Mouse (Mus musculus) myocyte (in vitro differentiated cells): ENCODE data around the gene Hist3h2ba. TPM values are rescaled to one million over a fixed set of nuclear protein-coding genes. Genes with fewer than 3 reads are reported as not detected.

Source experiments
- H3K27me3 ChIP-seq: one replicate; pipeline ENCODE4 v1.6.1; 2011; ENCODE audit not compliant: control insufficient read depth, insufficient read depth, insufficient read length
- H3K36me3 ChIP-seq: one replicate; pipeline ENCODE4 v1.6.1; 2011; ENCODE audit not compliant: control insufficient read depth, insufficient read depth
- H3K4me2 ChIP-seq: one replicate; pipeline ENCODE4 v1.6.1; 2011; ENCODE audit warnings: low read depth, control low read depth
- H3K4me3 ChIP-seq: one replicate; pipeline ENCODE4 v1.5.1; 2011; ENCODE audit warnings: mild to moderate bottlenecking, control low read depth, moderate library complexity
- H3K79me2 ChIP-seq: one replicate; pipeline ENCODE4 v1.6.1; 2011; ENCODE audit not compliant: control insufficient read depth, insufficient read depth
- H3ac ChIP-seq: one replicate; pipeline ENCODE4 v1.6.1; 2011; ENCODE audit not compliant: control insufficient read depth, insufficient read length
- CEBPB ChIP-seq: IDR thresholded peaks from 2 replicates; pipeline ENCODE4 v1.6.1; 2011; ENCODE audit warnings: mild to moderate bottlenecking, moderate library complexity; ENCODE audit not compliant: poor library complexity, insufficient read depth, severe bottlenecking
- E2F4 ChIP-seq: IDR thresholded peaks from one replicate; pipeline ENCODE4 v1.6.1; 2011; ENCODE audit warnings: mild to moderate bottlenecking, control low read depth, moderate library complexity; ENCODE audit not compliant: insufficient read depth
- MAX ChIP-seq: IDR thresholded peaks from one replicate; pipeline ENCODE4 v1.6.1; 2011; ENCODE audit warnings: low read depth, mild to moderate bottlenecking, control low read depth
- MYOD1 ChIP-seq, 3 experiments: IDR thresholded peaks; one replicate each; pipeline ENCODE4 v1.6.1; 2011; ENCODE audit warnings: control low read depth in 2 of 3, low read depth in 2 of 3, mild to moderate bottlenecking in 2 of 3, moderate library complexity in 1 of 3; ENCODE audit not compliant: insufficient read length in 2 of 3, control insufficient read depth in 1 of 3
- MYOG ChIP-seq, 3 experiments: IDR thresholded peaks; one replicate each; pipeline ENCODE4 v1.6.1; 2011; ENCODE audit warnings: control low read depth in 2 of 3, low read depth in 2 of 3, mild to moderate bottlenecking in 2 of 3; ENCODE audit not compliant: insufficient read length in 2 of 3, control insufficient read depth in 1 of 3, insufficient read depth in 1 of 3
- POLR2A ChIP-seq: IDR thresholded peaks from one replicate; pipeline ENCODE4 v1.6.1; 2011; ENCODE audit warnings: low read depth, mild to moderate bottlenecking, control low read depth, moderate library complexity; ENCODE audit not compliant: insufficient read length
- POLR2AphosphoS2 ChIP-seq: IDR thresholded peaks from one replicate; pipeline ENCODE4 v1.6.1; 2011; ENCODE audit warnings: low read depth, control low read depth; ENCODE audit not compliant: insufficient read length
- REST ChIP-seq: IDR thresholded peaks from one replicate; pipeline ENCODE4 v1.6.1; 2011; ENCODE audit warnings: mild to moderate bottlenecking, control low read depth, moderate library complexity; ENCODE audit not compliant: insufficient read depth, insufficient read length
- SRF ChIP-seq: IDR thresholded peaks from one replicate; pipeline ENCODE4 v1.6.1; 2011; ENCODE audit warnings: low read depth; ENCODE audit not compliant: control insufficient read depth, insufficient read length
- TCF12 ChIP-seq: IDR thresholded peaks from one replicate; pipeline ENCODE4 v1.6.1; 2011; ENCODE audit warnings: mild to moderate bottlenecking, control low read depth; ENCODE audit not compliant: poor library complexity, insufficient read depth, severe bottlenecking
- TCF3 ChIP-seq: IDR thresholded peaks from one replicate; pipeline ENCODE4 v1.6.1; 2011; ENCODE audit warnings: low read depth, control low read depth; ENCODE audit not compliant: insufficient read length
- USF1 ChIP-seq: IDR thresholded peaks from one replicate; pipeline ENCODE4 v1.6.1; 2011; ENCODE audit warnings: low read depth, mild to moderate bottlenecking, control low read depth, moderate library complexity
- polyA plus RNA-seq: library from polyadenylated mRNA; unstranded; fragments of >200 nt; fragmentation: generic; extraction: Trizol; gene quantifications from one replicate; pipeline ENCODE4 v1.2.1, GENCODE M21; 2012; ENCODE audit warnings: missing spikeins

Gene Hist3h2ba
- polyA plus RNA-seq, 1 experiment, result 0.88 TPM

DNA sequence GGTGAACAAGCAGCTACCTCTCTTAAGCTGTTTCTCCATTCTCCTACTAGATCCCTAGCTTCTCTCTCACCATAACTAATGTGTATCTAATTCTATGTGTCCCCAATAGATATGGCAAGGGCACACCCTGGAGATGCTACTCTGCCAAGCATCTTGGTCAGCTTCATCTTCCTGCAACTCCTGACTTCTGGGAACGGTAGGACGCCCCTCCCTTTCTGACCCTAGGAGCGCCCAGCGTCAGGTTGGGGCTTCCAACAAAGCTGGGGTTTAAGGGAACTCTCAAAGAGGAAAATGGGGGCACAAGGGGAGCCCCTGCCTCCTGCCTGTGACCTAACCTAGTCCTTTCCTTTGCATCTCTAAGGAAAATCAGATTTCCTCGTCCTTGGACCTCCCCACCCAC lies 30.0 kb upstream of the Hist3h2ba start:
- Histone ChIP-seq H3K36me3 (no peaks in the 10 kb centered on the region), H3K4me3 (no peak overlapping the region), H3ac (no peak overlapping the region), H3K27me3 (peaks cover 26% of the 10 kb centered on the region), H3K79me2 (no peaks in the 10 kb centered on the region), H3K4me2 (no peak overlapping the region)
- no peak for TF ChIP-seq TCF3
- no peak for TF ChIP-seq MYOD1 (IDR thresholded peaks at IDR 0.05; ENCODE audit: control insufficient read depth in 1 of 3, insufficient read length in 2 of 3, low read depth in 2 of 3)
- TF ChIP-seq SRF, result no peak
- no peak for TF ChIP-seq MAX
- no peak for TF ChIP-seq POLR2A
- no peak for TF ChIP-seq MYOG (IDR thresholded peaks at IDR 0.05; ENCODE audit: control insufficient read depth in 1 of 3, insufficient read depth in 1 of 3, insufficient read length in 2 of 3, low read depth in 2 of 3)
- TF ChIP-seq USF1, result no peak
- TF ChIP-seq TCF12, result no peak
- no peak for TF ChIP-seq REST
- TF ChIP-seq POLR2AphosphoS2, result no peak
- TF ChIP-seq CEBPB, result no peak
- TF ChIP-seq E2F4, result no peak

DNA sequence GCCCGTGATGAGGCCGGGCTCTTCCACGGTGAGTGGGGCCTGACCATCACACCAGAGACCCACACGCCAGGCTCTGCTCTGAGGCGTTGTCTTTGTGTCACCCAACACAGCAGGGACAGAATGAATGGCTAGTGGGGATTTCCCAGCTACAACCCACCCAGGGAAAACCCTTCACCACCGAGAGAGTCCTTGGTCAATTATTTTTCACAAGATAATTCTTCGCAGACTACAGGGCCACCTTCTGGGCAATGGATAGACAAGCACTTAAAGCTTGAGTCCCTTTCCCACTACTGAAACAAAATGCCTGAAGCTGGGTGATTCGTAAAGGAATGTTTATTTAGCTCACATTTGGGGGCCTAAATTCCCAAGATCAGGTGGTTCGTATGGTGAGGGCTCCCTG lies 26.3 kb upstream of the Hist3h2ba start:
- Histone ChIP-seq H3K4me2 (no peak overlapping the region), H3K79me2 (no peaks in the 10 kb centered on the region), H3ac (no peak overlapping the region), H3K4me3 (no peak overlapping the region), H3K36me3 (no peaks in the 10 kb centered on the region), H3K27me3 (peaks cover 26% of the 10 kb centered on the region)
- TF ChIP-seq POLR2AphosphoS2 (no peak), SRF (no peak), E2F4 (no peak), REST (no peak), MYOG (IDR thresholded peaks at IDR 0.05; ENCODE audit: control insufficient read depth in 1 of 3, insufficient read depth in 1 of 3, insufficient read length in 2 of 3, low read depth in 2 of 3) (no peak), POLR2A (no peak), MAX (no peak), USF1 (no peak), TCF12 (no peak), CEBPB (no peak), TCF3 (no peak), MYOD1 (IDR thresholded peaks at IDR 0.05; ENCODE audit: control insufficient read depth in 1 of 3, insufficient read length in 2 of 3, low read depth in 2 of 3) (no peak)

DNA sequence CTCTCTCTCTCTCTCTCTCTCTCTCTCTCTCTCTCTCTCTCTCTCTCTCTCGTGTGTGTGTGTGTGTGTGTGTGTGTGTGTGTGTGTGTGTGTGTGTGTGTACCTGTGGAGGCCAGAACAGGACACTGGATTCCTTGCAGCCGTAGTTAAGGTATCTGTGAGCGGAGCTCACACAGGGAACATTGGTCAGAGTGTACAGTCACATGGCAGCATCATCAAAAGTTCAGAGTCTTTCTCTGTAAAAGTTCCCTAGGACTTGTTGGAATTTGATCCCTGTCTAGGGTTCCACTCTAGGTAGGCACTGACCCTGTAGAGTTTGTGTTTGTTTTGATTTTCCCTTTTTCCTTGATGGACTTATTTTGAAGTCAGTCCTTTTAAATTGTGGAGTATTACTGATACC lies 22.1 kb upstream of the Hist3h2ba start:
- H3K79me2 ChIP-seq, result no peaks in the 10 kb centered on the region
- H3K27me3 ChIP-seq, result peaks cover 12% of the 10 kb centered on the region
- TF ChIP-seq REST, result no peak
- no peak for TF ChIP-seq CEBPB
- no peak for TF ChIP-seq MYOG (IDR thresholded peaks at IDR 0.05; ENCODE audit: control insufficient read depth in 1 of 3, insufficient read depth in 1 of 3, insufficient read length in 2 of 3, low read depth in 2 of 3)
- TF ChIP-seq TCF3, result no peak
- no peaks in the 10 kb centered on the region for H3K36me3 ChIP-seq
- no peak overlapping the region for H3K4me3 ChIP-seq
- H3K4me2 ChIP-seq, result no peak overlapping the region
- H3ac ChIP-seq, result no peak overlapping the region

DNA sequence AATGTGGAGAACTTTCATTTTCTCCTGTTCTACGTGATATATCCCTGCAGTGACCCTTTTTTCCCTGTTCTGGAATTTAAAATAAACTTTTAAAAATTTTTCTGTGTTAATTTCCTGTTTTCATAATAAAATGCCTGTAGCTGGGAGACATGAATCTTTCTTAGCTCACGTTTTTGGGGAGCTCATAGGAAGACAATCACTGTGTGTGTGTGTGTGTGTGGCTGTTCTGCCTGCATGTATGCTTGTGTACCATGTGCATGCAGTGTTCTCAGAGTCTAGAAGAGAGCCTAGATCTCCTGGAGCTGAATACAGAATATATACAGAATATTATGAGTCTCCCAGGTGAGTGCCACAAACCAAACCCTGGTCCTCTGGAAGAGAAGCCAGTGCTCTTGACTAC lies 21.7 kb upstream of the Hist3h2ba start:
- Histone ChIP-seq H3ac (no peak overlapping the region), H3K36me3 (no peaks in the 10 kb centered on the region), H3K4me3 (no peak overlapping the region), H3K27me3 (peaks cover 12% of the 10 kb centered on the region), H3K79me2 (no peaks in the 10 kb centered on the region), H3K4me2 (no peak overlapping the region)
- TF ChIP-seq SRF (no peak), REST (no peak), TCF3 (no peak), USF1 (no peak), CEBPB (no peak), MYOD1 (IDR thresholded peaks at IDR 0.05; ENCODE audit: control insufficient read depth in 1 of 3, insufficient read length in 2 of 3, low read depth in 2 of 3) (no peak), E2F4 (no peak), MYOG (IDR thresholded peaks at IDR 0.05; ENCODE audit: control insufficient read depth in 1 of 3, insufficient read depth in 1 of 3, insufficient read length in 2 of 3, low read depth in 2 of 3) (no peak), POLR2AphosphoS2 (no peak), TCF12 (no peak), MAX (no peak)

DNA sequence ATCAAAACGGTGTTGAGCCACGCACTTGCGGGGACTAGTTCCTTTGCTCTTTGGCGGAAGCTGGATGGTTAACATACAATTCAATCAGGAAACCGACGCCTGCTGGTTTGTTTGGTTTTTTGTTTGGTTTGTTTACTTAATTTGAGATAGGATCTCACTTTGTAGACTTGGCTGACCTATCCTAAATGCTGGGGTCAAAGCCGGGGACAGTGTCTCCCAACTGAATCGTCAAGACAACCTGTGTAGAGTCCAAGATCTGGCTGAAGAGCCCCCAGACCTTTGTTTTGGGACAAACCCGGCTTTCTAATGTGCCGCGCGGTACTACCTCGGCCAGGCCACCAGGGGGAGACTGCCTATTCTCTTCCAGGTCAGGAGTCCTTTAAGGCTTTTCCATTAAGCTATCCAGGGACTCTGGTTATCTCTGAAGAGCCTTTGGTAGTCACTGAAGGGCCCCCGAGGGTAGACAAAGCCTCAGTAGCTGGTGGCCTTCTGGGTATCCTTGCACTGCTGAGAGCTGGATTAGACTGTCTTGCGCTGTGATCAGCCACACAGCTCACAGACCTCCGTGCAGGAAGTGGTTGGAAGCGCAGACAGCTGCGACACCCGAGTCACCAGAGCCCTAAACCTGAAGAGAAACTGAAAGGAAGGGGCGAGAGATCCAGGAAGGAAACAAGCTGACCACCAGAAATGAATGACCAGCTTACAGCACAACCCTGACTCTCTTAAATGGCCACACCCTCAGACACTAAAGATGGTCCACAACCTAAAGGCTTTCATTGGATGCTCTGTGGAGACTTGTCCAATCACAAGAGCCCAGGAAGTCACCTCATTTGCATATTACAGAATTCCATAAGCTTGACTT lies 20.7 kb upstream of the Hist3h2ba start:
- H3ac ChIP-seq, result no peak overlapping the region
- H3K27me3 ChIP-seq, result peaks cover 4% of the 10 kb centered on the region
- H3K4me2 ChIP-seq, result peak overlapping the region; percentile 74
- H3K79me2 ChIP-seq, result no peaks in the 10 kb centered on the region
- peak overlapping the region; percentile 13 for H3K4me3 ChIP-seq
- no peaks in the 10 kb centered on the region for H3K36me3 ChIP-seq
- TF ChIP-seq MAX (no peak), SRF (no peak), CEBPB (no peak), TCF3 (no peak), POLR2A (peak; percentile 30), E2F4 (no peak), MYOG (IDR thresholded peaks at IDR 0.05; ENCODE audit: control insufficient read depth in 1 of 3, insufficient read depth in 1 of 3, insufficient read length in 2 of 3, low read depth in 2 of 3) (peak in 1 of 3 experiments; percentile 39), MYOD1 (IDR thresholded peaks at IDR 0.05; ENCODE audit: control insufficient read depth in 1 of 3, insufficient read length in 2 of 3, low read depth in 2 of 3) (peak in 1 of 3 experiments; percentile 14), REST (no peak)
